Mouse (Mus musculus) testis, postnatal 14 days (tissue): ENCODE results near the gene Esp16.
"Not testable (repeated sequence)": the region's sequence is repeated elsewhere in the genome, so short reads cannot be mapped to it uniquely, and the experiment has no call there.

Experiments used
- DNase-seq: peaks from one replicate; pipeline ENCODE4 v3.0.0; 2021; ENCODE audit warnings: low spot score

The Esp16 gene

GRCm38 (mm10) chr17:39535842-39536241 lies at the start of gene Esp16:
TSS of gene Esp16 (plus strand) at chr17:39536142.
- not testable (repeated sequence) for DNase-seq

GRCm38 (mm10) chr17:39498043-39498442 lies 37.9 kb upstream of the Esp16 start:
- DNase-seq, result not testable (repeated sequence)
